Mouse (Mus musculus) forebrain, embryonic 13.5 days (tissue): ENCODE results near the gene Nfkbia. TPM values are rescaled to one million over a fixed set of nuclear protein-coding genes. Genes with fewer than 3 reads are reported as not detected.

Source experiments
- ATAC-seq: fragments of 200-750 bp; cut with Nextera tagmentation; 2 replicates; pipeline ENCODE4 v1.8.0; 2017
- H3K27ac ChIP-seq: fragments of 300-500 bp; sonication (generic); 2 replicates; pipeline ENCODE4 v1.5.1; 2015; ENCODE audit warnings: inconsistent platforms, mild to moderate bottlenecking, moderate library complexity
- H3K27me3 ChIP-seq: fragments of 300-500 bp; sonication (generic); 2 replicates; pipeline ENCODE4 v1.6.1; 2015; ENCODE audit warnings: mild to moderate bottlenecking, inconsistent platforms
- H3K36me3 ChIP-seq: fragments of 300-500 bp; sonication (generic); 2 replicates; pipeline ENCODE4 v1.6.1; 2015; ENCODE audit warnings: mild to moderate bottlenecking, inconsistent platforms; ENCODE audit not compliant: poor library complexity, severe bottlenecking
- H3K4me1 ChIP-seq: fragments of 300-500 bp; sonication (generic); 2 replicates; pipeline ENCODE4 v1.6.1; 2015; ENCODE audit warnings: inconsistent platforms
- H3K4me2 ChIP-seq: fragments of 300-500 bp; sonication (generic); 2 replicates; pipeline ENCODE4 v1.6.1; 2015; ENCODE audit warnings: inconsistent platforms, mild to moderate bottlenecking, moderate library complexity
- H3K4me3 ChIP-seq: fragments of 300-500 bp; sonication (generic); 2 replicates; pipeline ENCODE4 v1.5.1; 2015; ENCODE audit warnings: mild to moderate bottlenecking, inconsistent platforms
- H3K9ac ChIP-seq: fragments of 300-500 bp; sonication (generic); 2 replicates; pipeline ENCODE4 v1.6.1; 2015; ENCODE audit warnings: mild to moderate bottlenecking, inconsistent platforms
- H3K9me3 ChIP-seq: fragments of 300-500 bp; sonication (generic); replicated peaks from 2 replicates; pipeline ENCODE4 v1.6.1; 2016; ENCODE audit warnings: inconsistent platforms
- WGBS: fragments of 180-500 bp; shearing (Covaris S2); methylation state at CpG from one replicate; pipeline ENCODE4 v1.1.7; 2015; 5-methylcytosine and 5-hydroxymethylcytosine counted together
- polyA plus RNA-seq: library from polyadenylated mRNA; unstranded; fragments of >200 nt; fragmentation: Nextera tagmentation; extraction: Ambion mirVana; gene quantifications from 2 replicates; pipeline ENCODE4 v1.2.1, GENCODE M21; 2015

The Nfkbia gene
- polyA plus RNA-seq, 1 experiment from 2014 or later, result 47.0 TPM

- Histone ChIP-seq H3K9me3 (no peaks in the 10 kb centered on the region), H3K27me3 (no peaks in the 10 kb centered on the region), H3K27ac (no peak overlapping the region), H3K4me1 (peaks cover 5% of the 10 kb centered on the region), H3K36me3 (no peaks in the 10 kb centered on the region), H3K9ac (no peak overlapping the region), H3K4me2 (no peak overlapping the region), H3K4me3 (no peak overlapping the region)
- no peak for ATAC-seq
- WGBS, result 95% methylated on average over 9 of the region's 9 CpGs
Measured at GRCm38 (mm10) chr12:55471344-55471743, 21.1 kb downstream of the Nfkbia start.

DNA sequence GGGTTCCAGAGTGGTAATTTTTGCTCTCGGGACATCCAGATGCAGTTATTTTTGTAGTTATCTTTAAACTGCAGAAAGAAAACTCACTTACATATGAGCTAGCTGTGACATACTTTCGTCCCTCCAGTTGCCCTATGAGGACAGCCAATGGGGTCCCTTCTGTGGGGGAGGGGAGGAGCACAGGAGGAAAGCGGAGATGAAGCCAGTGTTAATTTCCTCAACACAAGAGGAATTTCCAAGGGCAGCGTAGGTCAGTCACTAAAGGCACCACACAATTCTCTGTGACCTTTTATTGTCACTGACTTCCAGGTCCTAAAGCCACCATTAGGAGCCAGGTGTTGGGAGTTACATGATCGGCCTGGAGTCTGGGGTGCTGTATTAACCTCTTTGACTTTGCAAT lies 22.0 kb downstream of the Nfkbia start:
- H3K27me3 ChIP-seq, result no peaks in the 10 kb centered on the region
- no peak overlapping the region for H3K27ac ChIP-seq
- H3K4me2 ChIP-seq, result no peak overlapping the region
- no peaks in the 10 kb centered on the region for H3K36me3 ChIP-seq
- H3K4me1 ChIP-seq, result peaks cover 14% of the 10 kb centered on the region
- no peak overlapping the region for H3K4me3 ChIP-seq
- H3K9me3 ChIP-seq, result no peaks in the 10 kb centered on the region
- no peak for ATAC-seq
- H3K9ac ChIP-seq, result no peak overlapping the region
- 53% methylated on average over 5 of the region's 5 CpGs for WGBS

- Histone ChIP-seq H3K27me3 (no peaks in the 10 kb centered on the region), H3K27ac (no peak overlapping the region), H3K4me1 (peaks cover 38% of the 10 kb centered on the region), H3K4me2 (no peak overlapping the region), H3K9me3 (no peaks in the 10 kb centered on the region), H3K4me3 (no peak overlapping the region), H3K9ac (no peak overlapping the region), H3K36me3 (no peaks in the 10 kb centered on the region)
- WGBS, result 69% methylated on average over 10 of the region's 10 CpGs
- ATAC-seq, result no peak
Measured at GRCm38 (mm10) chr12:55467331-55468180, 24.9 kb downstream of the Nfkbia start.

- H3K36me3 ChIP-seq, result no peaks in the 10 kb centered on the region
- 80% methylated on average over 5 of the region's 5 CpGs for WGBS
- H3K4me1 ChIP-seq, result peaks cover 38% of the 10 kb centered on the region
- no peak overlapping the region for H3K9ac ChIP-seq
- no peak overlapping the region for H3K4me2 ChIP-seq
- H3K9me3 ChIP-seq, result no peaks in the 10 kb centered on the region
- H3K27ac ChIP-seq, result no peak overlapping the region
- H3K4me3 ChIP-seq, result no peak overlapping the region
- no peak for ATAC-seq
- H3K27me3 ChIP-seq, result no peaks in the 10 kb centered on the region
Measured at GRCm38 (mm10) chr12:55466816-55467215, 25.6 kb downstream of the Nfkbia start.

GRCm38 (mm10) chr12:55466088-55466701 lies 26.3 kb downstream of the Nfkbia start:
- Histone ChIP-seq H3K27ac (no peak overlapping the region), H3K4me1 (peaks cover 38% of the 10 kb centered on the region), H3K9me3 (no peaks in the 10 kb centered on the region), H3K4me2 (no peak overlapping the region), H3K4me3 (no peak overlapping the region), H3K27me3 (no peaks in the 10 kb centered on the region), H3K9ac (0 out of 2 replicates have a peak overlapping the region, but pooled peaks have one; percentile 30), H3K36me3 (no peaks in the 10 kb centered on the region)
- WGBS, result 52% methylated on average over 7 of the region's 7 CpGs
- ATAC-seq, result no peak

GRCm38 (mm10) chr12:55465401-55465983 lies 27.0 kb downstream of the Nfkbia start:
- 86% methylated on average over 17 of the region's 17 CpGs for WGBS
- H3K36me3 ChIP-seq, result no peaks in the 10 kb centered on the region
- H3K9ac ChIP-seq, result no peak overlapping the region
- no peaks in the 10 kb centered on the region for H3K9me3 ChIP-seq
- peaks cover 38% of the 10 kb centered on the region for H3K4me1 ChIP-seq
- no peak overlapping the region for H3K4me3 ChIP-seq
- no peak overlapping the region for H3K4me2 ChIP-seq
- ATAC-seq, result no peak
- peak overlapping the region; percentile 81; the same call in 1 of the 2 replicates for H3K27ac ChIP-seq
- H3K27me3 ChIP-seq, result no peaks in the 10 kb centered on the region

GRCm38 (mm10) chr12:55464846-55465361 lies 27.5 kb downstream of the Nfkbia start:
- 39% methylated on average over 14 of the region's 14 CpGs for WGBS
- no peak overlapping the region for H3K4me3 ChIP-seq
- H3K9me3 ChIP-seq, result no peaks in the 10 kb centered on the region
- peak overlapping the region; percentile 81 for H3K27ac ChIP-seq
- H3K36me3 ChIP-seq, result no peaks in the 10 kb centered on the region
- H3K4me1 ChIP-seq, result peaks cover 38% of the 10 kb centered on the region
- H3K9ac ChIP-seq, result no peak overlapping the region
- peak; percentile 57; the same call in 1 of the 2 replicates for ATAC-seq
- H3K27me3 ChIP-seq, result no peaks in the 10 kb centered on the region
- H3K4me2 ChIP-seq, result peak overlapping the region; percentile 40

- Histone ChIP-seq H3K36me3 (no peaks in the 10 kb centered on the region), H3K4me3 (no peak overlapping the region), H3K9ac (no peak overlapping the region), H3K4me1 (peaks cover 38% of the 10 kb centered on the region), H3K9me3 (no peaks in the 10 kb centered on the region), H3K4me2 (peak overlapping the region; percentile 40), H3K27ac (peak overlapping the region; percentile 81), H3K27me3 (no peaks in the 10 kb centered on the region)
- 19% methylated on average over 16 of the region's 16 CpGs for WGBS
- ATAC-seq, result peak; percentile 76
Measured at GRCm38 (mm10) chr12:55463992-55464845, 28.2 kb downstream of the Nfkbia start.

DNA sequence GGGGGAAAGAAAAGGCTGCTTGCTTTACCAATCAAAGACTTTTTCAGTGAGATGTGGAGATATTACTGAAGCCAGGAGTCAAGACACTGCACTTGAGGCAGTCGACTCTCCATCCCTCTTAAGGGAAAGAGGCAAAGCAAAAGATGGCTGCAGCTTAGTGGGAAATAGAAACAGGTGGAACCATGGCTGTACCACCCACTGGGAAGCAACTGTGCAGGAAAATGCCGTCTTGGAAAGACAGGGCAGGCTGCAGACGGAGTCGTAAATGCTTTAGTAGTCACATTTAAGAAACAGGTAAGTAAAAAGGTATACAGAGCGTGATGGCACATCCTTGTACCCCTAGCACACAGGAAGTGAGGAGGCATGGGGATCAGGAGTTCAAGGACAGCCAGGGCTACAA lies 29.4 kb downstream of the Nfkbia start:
- Histone ChIP-seq H3K4me2 (no peak overlapping the region), H3K4me1 (peaks cover 38% of the 10 kb centered on the region), H3K36me3 (no peaks in the 10 kb centered on the region), H3K9me3 (no peaks in the 10 kb centered on the region), H3K9ac (no peak overlapping the region), H3K27me3 (no peaks in the 10 kb centered on the region), H3K4me3 (no peak overlapping the region), H3K27ac (no peak overlapping the region)
- no peak for ATAC-seq
- WGBS, result 75% methylated on average over 5 of the region's 5 CpGs

DNA sequence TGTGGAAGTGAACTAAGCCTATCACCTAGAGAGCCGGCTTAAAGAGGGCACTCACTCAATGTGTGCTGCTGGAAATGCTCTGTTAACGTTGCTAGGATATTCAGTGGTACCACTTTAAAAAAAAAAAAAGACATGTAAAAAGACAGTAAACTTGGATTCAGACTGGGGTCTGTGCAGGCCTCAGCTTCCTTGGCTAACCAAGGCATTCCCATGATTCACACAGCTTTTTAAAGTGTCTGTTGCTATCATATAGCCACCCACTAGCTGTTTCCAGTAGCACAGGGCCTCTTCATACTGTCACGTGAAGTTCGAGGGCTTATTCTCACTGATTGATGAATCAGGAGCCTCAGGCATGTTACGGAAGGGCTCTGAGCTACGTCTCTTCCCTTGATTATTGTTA lies 30.0 kb downstream of the Nfkbia start:
- no peaks in the 10 kb centered on the region for H3K36me3 ChIP-seq
- no peak overlapping the region for H3K9ac ChIP-seq
- 84% methylated on average over 6 of the region's 6 CpGs for WGBS
- no peak for ATAC-seq
- no peaks in the 10 kb centered on the region for H3K27me3 ChIP-seq
- H3K4me2 ChIP-seq, result no peak overlapping the region
- no peaks in the 10 kb centered on the region for H3K9me3 ChIP-seq
- H3K4me1 ChIP-seq, result peaks cover 38% of the 10 kb centered on the region
- H3K27ac ChIP-seq, result no peak overlapping the region
- H3K4me3 ChIP-seq, result no peak overlapping the region

- WGBS, result 79% methylated on average over 6 of the region's 6 CpGs
- no peaks in the 10 kb centered on the region for H3K36me3 ChIP-seq
- peaks cover 37% of the 10 kb centered on the region for H3K4me1 ChIP-seq
- no peak overlapping the region for H3K4me2 ChIP-seq
- ATAC-seq, result no peak
- no peak overlapping the region for H3K9ac ChIP-seq
- H3K4me3 ChIP-seq, result no peak overlapping the region
- H3K9me3 ChIP-seq, result no peaks in the 10 kb centered on the region
- no peaks in the 10 kb centered on the region for H3K27me3 ChIP-seq
- no peak overlapping the region for H3K27ac ChIP-seq
Measured at GRCm38 (mm10) chr12:55461767-55462166, 30.7 kb downstream of the Nfkbia start.
